Mouse (Mus musculus): ENCODE data around the gene Slc16a11. TPM values are rescaled to one million over a fixed set of nuclear protein-coding genes. Genes with fewer than 3 reads are reported as not detected.

Slc16a11 gene
- polyA plus RNA-seq, 1 experiment from 2014 or later: 3.0 TPM

- no peak overlapping the region for H3K4me3 ChIP-seq (ENCODE audit: low read length)
- no peak overlapping the region for H3K9ac ChIP-seq (ENCODE audit: low read depth, low read length)
- 91% methylated on average over 15 of the region's 15 CpGs for WGBS
- H3K4me1 ChIP-seq (ENCODE audit: control insufficient read depth, insufficient read depth, low read length): peaks cover 18% of the 10 kb centered on the region; the same call in 1 of the 2 replicates
- H3K36me3 ChIP-seq (ENCODE audit: control insufficient read depth, insufficient read depth, low read length): no peaks in the 10 kb centered on the region
- H3K4me2 ChIP-seq (replicated peaks; ENCODE audit: low read depth, low read length): 0 out of 2 replicates have a peak overlapping the region, but pooled peaks have one; percentile 90
- no peak for ATAC-seq (ENCODE audit: low FRiP score, low TSS enrichment)
- H3K9me3 ChIP-seq (ENCODE audit: control insufficient read depth, low read length): no peaks in the 10 kb centered on the region
- peaks cover 31% of the 10 kb centered on the region for H3K27me3 ChIP-seq (ENCODE audit: control insufficient read depth, insufficient read depth, low read length)
- no peak overlapping the region; the same call in 1 of the 2 replicates for H3K27ac ChIP-seq (ENCODE audit: low read depth, low read length)
Observed at GRCm38 (mm10) chr11:70218741-70219470, 6.4 kb downstream of the Slc16a11 start.

GRCm38 (mm10) chr11:70219873-70220272 is 7.3 kb downstream of the Slc16a11 start:
- H3K4me1 ChIP-seq (ENCODE audit: control insufficient read depth, insufficient read depth, low read length): peaks cover 8% of the 10 kb centered on the region; the same call in 1 of the 2 replicates
- peak overlapping the region; percentile 48 for H3K4me3 ChIP-seq (ENCODE audit: low read length)
- peaks cover 26% of the 10 kb centered on the region for H3K27me3 ChIP-seq (ENCODE audit: control insufficient read depth, insufficient read depth, low read length)
- H3K4me2 ChIP-seq (replicated peaks; ENCODE audit: low read depth, low read length): peak overlapping the region; percentile 90
- peak overlapping the region; percentile 79; the same call in 1 of the 2 replicates for H3K9ac ChIP-seq (ENCODE audit: low read depth, low read length)
- 60% methylated on average over 7 of the region's 7 CpGs for WGBS
- ATAC-seq (ENCODE audit: low FRiP score, low TSS enrichment): no peak
- no peak overlapping the region for H3K27ac ChIP-seq (ENCODE audit: low read depth, low read length)
- H3K9me3 ChIP-seq (ENCODE audit: control insufficient read depth, low read length): no peaks in the 10 kb centered on the region
- H3K36me3 ChIP-seq (ENCODE audit: control insufficient read depth, insufficient read depth, low read length): no peaks in the 10 kb centered on the region

DNA sequence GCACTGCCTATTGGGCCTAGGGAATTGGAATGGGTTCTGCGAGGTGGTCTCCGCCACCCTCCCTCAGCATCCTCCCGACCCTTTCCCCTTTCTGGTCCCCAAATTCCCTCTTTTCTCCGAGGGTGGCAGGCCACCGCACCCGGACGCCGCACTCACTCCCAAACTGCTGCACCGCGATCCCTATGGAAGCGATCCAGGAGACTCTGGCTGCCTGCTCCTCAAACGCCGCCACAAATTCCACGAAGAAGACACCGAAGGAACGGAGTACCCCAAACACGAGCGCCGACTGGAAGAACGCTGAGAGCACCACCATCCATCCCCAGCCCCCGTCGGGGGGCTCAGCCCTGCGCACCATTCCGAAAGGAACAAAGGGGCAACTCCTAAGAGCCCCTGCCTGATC is 7.8 kb downstream of the Slc16a11 start:
- Histone ChIP-seq H3K36me3 (ENCODE audit: control insufficient read depth, insufficient read depth, low read length) (no peaks in the 10 kb centered on the region), H3K9me3 (ENCODE audit: control insufficient read depth, low read length) (no peaks in the 10 kb centered on the region), H3K4me3 (ENCODE audit: low read length) (peak overlapping the region; percentile 48), H3K4me2 (replicated peaks; ENCODE audit: low read depth, low read length) (peak overlapping the region; percentile 90), H3K9ac (ENCODE audit: low read depth, low read length) (peak overlapping the region; percentile 79), H3K27me3 (ENCODE audit: control insufficient read depth, insufficient read depth, low read length) (peaks cover 24% of the 10 kb centered on the region), H3K4me1 (ENCODE audit: control insufficient read depth, insufficient read depth, low read length) (peaks cover 4% of the 10 kb centered on the region; the same call in 1 of the 2 replicates), H3K27ac (ENCODE audit: low read depth, low read length) (peak overlapping the region; percentile 72)
- no peak for ATAC-seq (ENCODE audit: low FRiP score, low TSS enrichment)
- WGBS: 2% methylated on average over 24 of the region's 24 CpGs

DNA sequence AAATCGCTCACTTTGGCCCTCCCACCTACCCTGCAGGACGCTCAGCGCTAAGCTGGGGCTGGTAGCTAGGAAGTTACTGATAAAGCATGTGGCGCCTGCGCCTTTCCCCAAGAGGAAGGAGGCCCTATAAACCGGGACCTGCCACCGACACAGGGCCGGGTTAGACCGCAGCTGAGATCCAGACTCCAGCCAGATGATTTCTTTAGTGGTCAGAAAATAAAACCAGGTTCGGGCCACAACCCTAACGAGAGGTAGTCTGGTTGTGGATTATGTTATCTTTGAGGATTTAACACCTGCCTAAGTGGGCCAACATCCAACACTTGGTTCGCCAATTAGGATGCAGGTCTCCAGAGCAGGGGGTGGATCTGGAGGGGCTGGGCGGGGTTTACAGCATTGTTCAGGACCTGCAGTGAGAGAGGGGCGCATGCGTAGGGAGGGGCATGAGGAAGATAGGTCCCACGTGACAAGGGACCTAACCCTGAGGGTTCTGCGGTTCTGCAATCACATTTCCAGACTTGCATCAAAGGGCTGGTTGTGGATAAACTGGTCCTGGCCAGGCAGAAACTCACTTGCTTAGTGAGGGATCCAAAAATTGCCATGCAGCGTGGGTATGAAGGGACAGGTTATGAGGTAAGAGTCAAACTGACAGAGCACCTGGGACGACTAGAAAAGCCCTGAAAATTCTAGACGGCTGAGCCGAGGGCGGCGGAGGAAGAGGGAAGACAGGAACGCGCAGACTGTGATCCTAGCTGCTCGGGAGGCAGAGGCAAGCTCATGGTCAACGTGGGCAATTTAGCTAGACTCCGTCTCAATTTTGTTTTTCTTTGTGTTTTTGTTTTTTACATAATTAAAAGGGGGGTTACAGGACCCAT is 8.4 kb downstream of the Slc16a11 start, which contains the start of gene Slc16a13:
Slc16a13 (minus strand) TSS at position 334 of the 872 bp plus-strand sequence.
- Histone ChIP-seq H3K4me2 (replicated peaks; ENCODE audit: low read depth, low read length) (peak within 1 kb of the TSS; percentile 90), H3K4me3 (ENCODE audit: low read length) (peak within 1 kb of the TSS; percentile 48), H3K9ac (ENCODE audit: low read depth, low read length) (peak within 1 kb of the TSS; percentile 79), H3K4me1 (ENCODE audit: control insufficient read depth, insufficient read depth, low read length) (no peaks in the 10 kb centered on the region), H3K27me3 (ENCODE audit: control insufficient read depth, insufficient read depth, low read length) (peaks cover 18% of the 10 kb centered on the region), H3K27ac (ENCODE audit: low read depth, low read length) (peak within 1 kb of the TSS; percentile 72), H3K36me3 (ENCODE audit: control insufficient read depth, insufficient read depth, low read length) (no peaks in the 10 kb centered on the region), H3K9me3 (ENCODE audit: control insufficient read depth, low read length) (no peaks in the 10 kb centered on the region)
- ATAC-seq (ENCODE audit: low FRiP score, low TSS enrichment): peak; percentile 92
- 0% methylated on average over 28 of the region's 28 CpGs for WGBS

GRCm38 (mm10) chr11:70221603-70222500 is 9.3 kb downstream of the Slc16a11 start:
- Histone ChIP-seq H3K4me1 (ENCODE audit: control insufficient read depth, insufficient read depth, low read length) (peaks cover 7% of the 10 kb centered on the region; the same call in 1 of the 2 replicates), H3K27me3 (ENCODE audit: control insufficient read depth, insufficient read depth, low read length) (peaks cover 21% of the 10 kb centered on the region), H3K36me3 (ENCODE audit: control insufficient read depth, insufficient read depth, low read length) (no peaks in the 10 kb centered on the region), H3K4me2 (replicated peaks; ENCODE audit: low read depth, low read length) (peak overlapping the region; percentile 90), H3K27ac (ENCODE audit: low read depth, low read length) (peak overlapping the region; percentile 57; the same call in 1 of the 2 replicates), H3K9me3 (ENCODE audit: control insufficient read depth, low read length) (no peaks in the 10 kb centered on the region), H3K4me3 (ENCODE audit: low read length) (peak overlapping the region; percentile 48), H3K9ac (ENCODE audit: low read depth, low read length) (peak overlapping the region; percentile 79; the same call in 1 of the 2 replicates)
- WGBS: 10% methylated on average over 14 of the region's 14 CpGs
- no peak for ATAC-seq (ENCODE audit: low FRiP score, low TSS enrichment)

DNA sequence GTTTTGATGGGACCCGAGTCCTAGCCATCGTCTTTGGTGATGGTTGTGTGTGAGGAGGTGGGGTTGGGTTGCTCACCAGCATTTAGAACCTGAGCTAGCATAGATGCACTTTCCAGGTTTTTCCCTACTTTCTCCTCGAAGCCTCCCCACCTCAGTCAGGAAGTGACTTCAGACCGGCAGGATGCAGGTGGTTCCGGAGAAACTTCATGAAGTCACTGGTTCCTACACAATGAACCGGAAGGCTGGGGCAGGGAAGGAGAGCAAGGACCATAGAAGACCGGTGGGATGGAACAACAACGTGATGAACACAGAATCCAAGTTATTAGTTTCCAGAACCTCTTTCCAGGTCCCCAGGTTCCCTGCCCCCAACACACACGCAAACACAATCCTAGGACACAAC is 11.2 kb downstream of the Slc16a11 start:
- H3K4me1 ChIP-seq (ENCODE audit: control insufficient read depth, insufficient read depth, low read length): peaks cover 7% of the 10 kb centered on the region; the same call in 1 of the 2 replicates
- WGBS: 75% methylated on average over 9 of the region's 9 CpGs
- H3K9ac ChIP-seq (ENCODE audit: low read depth, low read length): no peak overlapping the region
- H3K4me3 ChIP-seq (ENCODE audit: low read length): no peak overlapping the region
- ATAC-seq (ENCODE audit: low FRiP score, low TSS enrichment): no peak
- H3K27me3 ChIP-seq (ENCODE audit: control insufficient read depth, insufficient read depth, low read length): peaks cover 34% of the 10 kb centered on the region
- no peaks in the 10 kb centered on the region for H3K9me3 ChIP-seq (ENCODE audit: control insufficient read depth, low read length)
- H3K4me2 ChIP-seq (replicated peaks; ENCODE audit: low read depth, low read length): no peak overlapping the region
- H3K36me3 ChIP-seq (ENCODE audit: control insufficient read depth, insufficient read depth, low read length): no peaks in the 10 kb centered on the region
- peak overlapping the region; percentile 55; the same call in 1 of the 2 replicates for H3K27ac ChIP-seq (ENCODE audit: low read depth, low read length)

GRCm38 (mm10) chr11:70225798-70226601 is 13.4 kb downstream of the Slc16a11 start:
- H3K4me1 ChIP-seq (ENCODE audit: control insufficient read depth, insufficient read depth, low read length): peaks cover 7% of the 10 kb centered on the region; the same call in 1 of the 2 replicates
- peak overlapping the region; percentile 40; the same call in 1 of the 2 replicates for H3K9ac ChIP-seq (ENCODE audit: low read depth, low read length)
- H3K27ac ChIP-seq (ENCODE audit: low read depth, low read length): no peak overlapping the region
- 16% methylated on average over 27 of the region's 27 CpGs for WGBS
- no peaks in the 10 kb centered on the region for H3K36me3 ChIP-seq (ENCODE audit: control insufficient read depth, insufficient read depth, low read length)
- peak overlapping the region; percentile 38 for H3K4me3 ChIP-seq (ENCODE audit: low read length)
- H3K27me3 ChIP-seq (ENCODE audit: control insufficient read depth, insufficient read depth, low read length): peaks cover 50% of the 10 kb centered on the region
- ATAC-seq (ENCODE audit: low FRiP score, low TSS enrichment): no peak
- H3K9me3 ChIP-seq (ENCODE audit: control insufficient read depth, low read length): no peaks in the 10 kb centered on the region
- peak overlapping the region; percentile 43 for H3K4me2 ChIP-seq (replicated peaks; ENCODE audit: low read depth, low read length)
